Mouse (Mus musculus) spleen, adult 2 months (tissue): ENCODE data around the gene Slc45a1. TPM values are rescaled to one million over a fixed set of nuclear protein-coding genes. Genes with fewer than 3 reads are reported as not detected.

Experiments
- DNase-seq, 2 experiments: peaks; one replicate each; pipeline versions ENCODE4 v3.0.0 to v3.0.0-alpha.2; 2012 to 2021; ENCODE audit warnings: low spot score in 2 of 2, low read depth in 1 of 2
- H3K27ac ChIP-seq: fragments of 200-500 bp; 2 replicates; pipeline ENCODE4 v1.5.1; 2012; ENCODE audit warnings: low read length, inconsistent platforms; ENCODE audit not compliant: insufficient read depth
- H3K27me3 ChIP-seq: fragments of 200-500 bp; 2 replicates; pipeline ENCODE4 v1.6.1; 2012; ENCODE audit warnings: mild to moderate bottlenecking, moderate library complexity, low read length, inconsistent platforms; ENCODE audit not compliant: control insufficient read depth, insufficient read depth
- H3K36me3 ChIP-seq: fragments of 200-500 bp; 2 replicates; pipeline ENCODE4 v1.6.1; 2012; ENCODE audit warnings: mild to moderate bottlenecking, low read length, inconsistent platforms; ENCODE audit not compliant: control insufficient read depth, insufficient read depth
- H3K4me1 ChIP-seq: fragments of 200-500 bp; 2 replicates; pipeline ENCODE4 v1.6.1; 2011; ENCODE audit warnings: inconsistent platforms; ENCODE audit not compliant: control insufficient read depth, insufficient read depth, insufficient read length
- H3K4me3 ChIP-seq: fragments of 200-500 bp; 2 replicates; pipeline ENCODE4 v1.5.1; 2011; ENCODE audit warnings: mild to moderate bottlenecking, inconsistent platforms; ENCODE audit not compliant: insufficient read depth, insufficient read length; ENCODE audit errors: extremely low read depth
- CTCF ChIP-seq: fragments of 200-500 bp; IDR thresholded peaks from 2 replicates; pipeline ENCODE4 v1.5.1; 2011; ENCODE audit warnings: mild to moderate bottlenecking, inconsistent platforms; ENCODE audit not compliant: insufficient read depth, insufficient read length, insufficient replicate concordance; ENCODE audit errors: extremely low read depth
- POLR2A ChIP-seq: fragments of 200-500 bp; IDR thresholded peaks from 2 replicates; pipeline ENCODE4 v1.6.1; 2011; ENCODE audit warnings: low read depth, low read length, inconsistent platforms
- WGBS: fragments of 180-500 bp; shearing (Covaris S2); methylation state at CpG from one replicate; pipeline ENCODE4 v1.1.7; 2018; 5-methylcytosine and 5-hydroxymethylcytosine counted together
- polyA plus RNA-seq: library from polyadenylated mRNA; depleted of rRNA; stranded (reverse); fragments of >200 nt; gene quantifications from 2 replicates; pipeline ENCODE4 v1.2.3, GENCODE M21; 2012

Slc45a1 gene
- polyA plus RNA-seq, 1 experiment: not detected

DNA sequence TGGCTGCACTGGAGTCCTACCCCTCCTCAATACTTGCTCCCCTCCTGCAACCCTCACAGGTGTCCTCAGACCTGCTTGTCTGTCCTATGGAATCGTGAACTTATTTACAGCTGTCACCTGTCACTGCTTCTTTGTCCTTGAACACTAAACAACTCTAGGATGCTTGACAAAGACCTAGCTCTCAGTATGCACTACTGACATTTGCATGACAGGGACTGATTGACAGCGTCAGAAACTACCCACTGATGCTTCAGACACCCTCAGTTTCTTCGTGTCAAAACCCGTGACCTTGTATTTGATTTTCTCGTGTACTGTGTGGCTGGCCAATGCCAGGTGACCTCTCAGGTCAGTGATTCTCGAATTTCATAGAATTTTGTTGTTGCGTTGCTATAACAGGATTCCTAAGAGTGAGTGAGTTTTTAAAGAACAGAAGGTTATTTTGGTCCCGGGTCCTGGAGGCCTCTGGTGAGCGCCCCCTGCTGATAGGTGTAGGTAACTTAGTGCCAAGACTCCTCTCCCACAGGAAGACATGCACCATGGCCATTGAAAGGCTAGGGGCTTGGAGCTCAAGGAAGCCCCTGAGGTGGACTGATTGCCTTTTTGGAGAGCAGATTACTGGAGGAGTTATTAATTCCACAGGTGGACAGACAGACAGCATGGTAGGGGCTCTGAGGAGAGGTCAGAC lies 8.1 kb upstream of the Slc45a1 start:
- DNase-seq: peak in 1 of 2 experiments; percentile 13
- Histone ChIP-seq H3K4me1 (no peaks in the 10 kb centered on the region), H3K27me3 (no peaks in the 10 kb centered on the region), H3K27ac (no peak overlapping the region), H3K4me3 (no peak overlapping the region), H3K36me3 (no peaks in the 10 kb centered on the region)
- 78% methylated on average over 9 of the region's 9 CpGs for WGBS
- TF ChIP-seq POLR2A (no peak), CTCF (peak; percentile 22; the same call in 1 of the 2 replicates)

DNA sequence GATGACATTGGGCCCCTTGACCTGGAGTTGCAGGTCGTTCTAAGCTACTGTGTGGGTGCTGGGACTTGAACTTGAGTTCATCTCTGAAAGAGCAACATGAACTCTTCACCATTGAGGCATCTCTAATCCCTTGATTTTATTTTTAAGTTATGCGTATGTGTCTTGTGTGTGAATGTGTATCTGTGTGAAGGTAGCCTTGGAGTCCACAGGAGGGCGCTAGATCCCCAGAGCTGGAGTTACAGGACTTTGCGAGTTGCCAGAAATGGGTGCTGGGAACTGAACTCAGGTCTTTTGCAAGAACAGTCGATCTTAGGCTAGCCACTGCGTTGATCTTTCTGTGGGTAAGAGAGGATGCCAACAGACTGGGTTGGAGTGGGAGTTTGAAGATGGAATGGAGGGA lies 4.5 kb upstream of the Slc45a1 start:
- Histone ChIP-seq H3K36me3 (no peaks in the 10 kb centered on the region), H3K4me1 (no peaks in the 10 kb centered on the region; the same call in 1 of the 2 replicates), H3K27me3 (peaks cover 3% of the 10 kb centered on the region), H3K27ac (no peak overlapping the region), H3K4me3 (no peak overlapping the region)
- WGBS: 88% methylated on average over 6 of the region's 6 CpGs
- TF ChIP-seq POLR2A: no peak
- TF ChIP-seq CTCF: no peak
- no peak for DNase-seq

DNA sequence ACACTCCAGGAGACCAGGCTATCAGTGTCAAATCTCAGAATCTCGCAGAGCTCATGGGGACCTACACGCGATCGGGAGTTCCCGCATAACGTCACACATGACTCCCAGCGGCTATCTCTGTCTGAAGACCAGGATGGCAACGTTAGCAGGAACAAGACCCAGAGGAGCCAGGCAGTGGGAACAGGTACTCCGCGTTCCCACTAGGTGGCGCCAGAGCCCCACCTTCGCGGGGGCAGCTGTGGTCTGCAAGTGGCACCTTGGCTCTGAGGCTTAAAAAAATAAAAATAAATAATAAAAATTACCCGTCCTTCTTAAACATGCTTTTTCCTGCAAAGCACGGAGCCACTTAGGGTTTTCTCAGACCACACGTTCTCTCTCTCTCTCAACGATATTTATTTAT lies 4.0 kb upstream of the Slc45a1 start:
- WGBS: 4% methylated on average over 17 of the region's 17 CpGs
- DNase-seq: peak; percentile 31 to 69
- H3K36me3 ChIP-seq: no peaks in the 10 kb centered on the region
- no peak overlapping the region for H3K4me3 ChIP-seq
- no peak overlapping the region for H3K27ac ChIP-seq
- no peak for TF ChIP-seq POLR2A
- TF ChIP-seq CTCF: peak; percentile 99
- H3K4me1 ChIP-seq: no peaks in the 10 kb centered on the region; the same call in 1 of the 2 replicates
- H3K27me3 ChIP-seq: peaks cover 3% of the 10 kb centered on the region

DNA sequence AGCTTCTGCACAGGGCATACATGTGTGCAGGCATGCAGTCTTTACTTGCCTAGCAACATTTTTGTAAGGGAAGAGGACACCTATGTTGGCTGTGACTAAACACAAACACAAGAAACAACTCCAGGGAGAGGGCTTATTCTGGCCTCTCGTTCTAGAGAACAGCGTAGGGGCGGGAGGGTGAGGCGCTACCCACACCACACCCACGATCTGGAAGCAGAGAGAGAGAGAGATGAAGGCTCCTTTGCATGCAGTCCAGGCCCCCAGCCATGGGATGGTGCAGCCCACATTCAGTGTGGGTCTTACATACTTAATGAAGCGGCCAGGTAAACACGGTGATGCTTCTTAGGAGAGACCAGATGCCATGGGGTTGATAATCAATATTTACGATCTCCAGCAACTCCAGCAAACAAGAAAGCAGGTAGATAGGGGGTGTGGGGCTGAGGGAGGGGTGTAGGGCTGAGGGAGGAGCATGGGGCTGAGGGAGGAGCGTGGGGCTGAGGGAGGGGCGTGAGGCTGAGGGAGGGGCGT lies 1.2 kb upstream of the Slc45a1 start:
- Histone ChIP-seq H3K27me3 (peaks cover 3% of the 10 kb centered on the region), H3K27ac (no peak overlapping the region), H3K36me3 (no peaks in the 10 kb centered on the region), H3K4me3 (no peak overlapping the region), H3K4me1 (no peaks in the 10 kb centered on the region; the same call in 1 of the 2 replicates)
- WGBS: 58% methylated on average over 11 of the region's 11 CpGs
- no peak for DNase-seq
- TF ChIP-seq CTCF (no peak), POLR2A (no peak)

DNA sequence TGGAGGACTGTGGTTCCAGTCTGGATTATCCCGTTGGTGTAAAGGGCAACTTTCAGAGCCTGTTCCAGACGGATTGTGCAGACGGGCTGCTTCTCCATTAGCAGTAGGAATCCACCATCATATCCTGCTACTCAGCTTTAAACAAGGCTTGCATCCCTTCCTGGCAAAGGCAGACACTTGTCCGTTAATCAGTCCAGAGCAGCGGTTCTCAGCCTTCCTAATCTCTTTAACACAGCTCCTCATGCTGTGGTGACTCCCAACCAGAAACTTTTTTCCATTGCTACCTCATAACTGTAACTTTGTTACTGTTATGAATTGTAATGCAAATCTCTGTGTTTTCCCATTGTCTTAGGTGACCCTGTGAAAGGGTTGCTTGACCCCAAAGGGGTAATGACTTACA lies 2.6 kb downstream of the Slc45a1 start:
- Histone ChIP-seq H3K4me1 (no peaks in the 10 kb centered on the region; the same call in 1 of the 2 replicates), H3K27me3 (peaks cover 3% of the 10 kb centered on the region), H3K4me3 (no peak overlapping the region), H3K36me3 (no peaks in the 10 kb centered on the region), H3K27ac (no peak overlapping the region)
- DNase-seq: no peak
- TF ChIP-seq CTCF (no peak), POLR2A (no peak)
- 80% methylated on average over 5 of the region's 5 CpGs for WGBS

DNA sequence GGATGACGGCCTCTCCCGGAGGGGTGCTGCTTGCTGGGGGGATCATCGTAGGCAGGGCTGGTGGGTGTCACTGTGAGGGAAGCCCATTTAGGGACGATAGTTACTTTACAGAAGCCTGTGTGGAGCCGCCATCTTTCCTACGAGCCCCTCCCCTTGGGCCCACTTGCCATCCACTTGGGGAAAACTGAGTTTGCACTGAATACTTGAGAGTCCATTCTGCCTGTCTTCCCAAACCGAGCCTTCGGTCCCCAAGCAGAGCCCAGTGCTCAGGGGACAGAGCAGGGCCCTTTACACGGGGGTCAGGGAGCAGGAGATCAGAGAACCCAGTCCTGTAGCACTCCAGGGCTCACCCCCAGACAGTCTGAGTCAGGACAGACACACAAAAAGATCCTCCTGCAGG lies 7.7 kb downstream of the Slc45a1 start:
- Histone ChIP-seq H3K27ac (no peak overlapping the region), H3K4me3 (no peak overlapping the region), H3K27me3 (no peaks in the 10 kb centered on the region), H3K4me1 (no peaks in the 10 kb centered on the region), H3K36me3 (no peaks in the 10 kb centered on the region)
- TF ChIP-seq POLR2A (no peak), CTCF (no peak)
- DNase-seq: no peak
- 88% methylated on average over 9 of the region's 9 CpGs for WGBS

DNA sequence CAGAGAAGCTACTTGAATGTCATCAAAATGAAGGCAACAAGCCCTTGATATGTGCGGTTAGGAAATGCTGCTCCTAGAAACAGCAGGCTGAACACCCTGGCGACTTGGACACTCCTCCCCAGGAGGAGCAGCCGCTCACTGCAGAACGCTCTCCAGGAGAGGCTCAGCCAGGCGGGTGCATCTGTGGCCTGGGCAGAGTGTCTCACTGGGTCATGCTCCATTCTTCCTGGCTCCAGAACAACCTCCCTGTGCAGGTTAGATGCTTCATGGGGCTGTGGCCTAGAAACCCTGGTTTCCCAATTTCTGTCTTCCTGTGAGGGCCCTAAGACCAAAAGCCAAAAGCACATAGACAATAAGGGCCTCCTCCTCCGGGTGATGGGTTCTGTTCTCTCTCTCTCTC lies 15.3 kb downstream of the Slc45a1 start:
- no peak overlapping the region for H3K27ac ChIP-seq
- H3K27me3 ChIP-seq: no peaks in the 10 kb centered on the region
- no peak for DNase-seq
- WGBS: 85% methylated on average over 6 of the region's 6 CpGs
- no peak overlapping the region for H3K4me3 ChIP-seq
- no peaks in the 10 kb centered on the region for H3K36me3 ChIP-seq
- no peaks in the 10 kb centered on the region for H3K4me1 ChIP-seq
- TF ChIP-seq POLR2A (no peak), CTCF (no peak)
